In genomic region chr5:146833673-146834201, GRCm38 (mm10) we compare ENCODE assay signal across 8 mouse cellular contexts. TPM values are rescaled to one million over a fixed set of nuclear protein-coding genes. Genes with fewer than 3 reads are reported as not detected.
A peak's percentile ranks its signal among the peaks of the same experiment; 100 is the strongest.
DNase-seq lines count a peak whose midpoint lies in the region; ATAC-seq and TF ChIP-seq lines count a peak whose summit lies in the region.
"Had no signal": no experiment of that assay in that cellular context is flagged by ENCODE, and none has a peak within 500 bp of the region (broad histone marks: within the 10 kb centered on the region; RNA-seq: fewer than 3 reads in every experiment).

No protein-coding gene starts in this region.

- no peaks in the 10 kb centered on the region for H3K9me3 ChIP-seq in lung, postnatal 0 days (ENCODE audit: low read length)
- H3K9me3 ChIP-seq in forebrain, embryonic 11.5 days (ENCODE audit: control insufficient read depth, low read length): no peaks in the 10 kb centered on the region
- H3K9me3 ChIP-seq in limb, embryonic 12.5 days: no peaks in the 10 kb centered on the region

- peak overlapping the region; percentile 79 for H3K4me2 ChIP-seq in lung, postnatal 0 days (replicated peaks; ENCODE audit: low read depth, low read length)
- peak overlapping the region; percentile 92 for H3K4me2 ChIP-seq in forebrain, embryonic 11.5 days (ENCODE audit: low read depth, low read length, severe bottlenecking)
- peak overlapping the region; percentile 79 for H3K4me2 ChIP-seq in limb, embryonic 12.5 days

- intact Hi-C loops in gastrocnemius, postnatal 36 days (cut with DNase I): loop anchor here (2.0 kb wide), 1 partner anchor 39 kb away; the partner anchor contains the start of gene Usp12

- H3K4me1 ChIP-seq in lung, postnatal 0 days (ENCODE audit: insufficient read depth, low read depth, low read length): peaks cover 4% of the 10 kb centered on the region; the same call in 1 of the 2 replicates
- peaks cover 6% of the 10 kb centered on the region; the same call in 1 of the 2 replicates for H3K4me1 ChIP-seq in forebrain, embryonic 11.5 days (replicated peaks; ENCODE audit: control insufficient read depth, insufficient read depth, low read length)
- peaks cover 13% of the 10 kb centered on the region for H3K4me1 ChIP-seq in limb, embryonic 12.5 days (replicated peaks)
- peaks cover 3% of the 10 kb centered on the region; the same call in 1 of the 2 replicates for H3K4me1 ChIP-seq in small intestine, adult 2 months (ENCODE audit: control insufficient read depth, insufficient read depth, insufficient read length, low read length)

- no peaks in the 10 kb centered on the region for H3K27me3 ChIP-seq in lung, postnatal 0 days (replicated peaks; ENCODE audit: insufficient read depth, low read length)
- H3K27me3 ChIP-seq in forebrain, embryonic 11.5 days (ENCODE audit: control insufficient read depth, insufficient read depth, low read length): no peaks in the 10 kb centered on the region
- no peaks in the 10 kb centered on the region for H3K27me3 ChIP-seq in limb, embryonic 12.5 days
- no peaks in the 10 kb centered on the region for H3K27me3 ChIP-seq in small intestine, adult 2 months (ENCODE audit: control insufficient read depth, insufficient read depth, low read length)

- H3K4me3 ChIP-seq in lung, postnatal 0 days (ENCODE audit: low read depth, low read length): peak overlapping the region; percentile 73
- peak overlapping the region; percentile 77 for H3K4me3 ChIP-seq in forebrain, embryonic 11.5 days (ENCODE audit: low read depth, low read length)
- peak overlapping the region; percentile 93 for H3K4me3 ChIP-seq in limb, embryonic 12.5 days (replicated peaks)
- H3K4me3 ChIP-seq in small intestine, adult 2 months (ENCODE audit: low read depth, low read length): peak overlapping the region; percentile 72

- TF ChIP-seq CTCF in lung, postnatal 0 days (IDR thresholded peaks at IDR 0.05): no peak
- no peak for TF ChIP-seq CTCF in small intestine, adult 2 months (IDR thresholded peaks at IDR 0.05; ENCODE audit: extremely low read depth, insufficient read length, insufficient replicate concordance, low read depth, low read length)

- H3K27ac ChIP-seq in lung, postnatal 0 days (ENCODE audit: low read length): peak overlapping the region; percentile 77; the same call in 1 of the 2 replicates
- 0 out of 2 replicates have a peak overlapping the region, but pooled peaks have one; percentile 55 for H3K27ac ChIP-seq in forebrain, embryonic 11.5 days (ENCODE audit: low read depth, low read length)
- peak overlapping the region; percentile 83 for H3K27ac ChIP-seq in limb, embryonic 12.5 days
- H3K27ac ChIP-seq in small intestine, adult 2 months (ENCODE audit: insufficient read depth, low read depth, low read length): peak overlapping the region; percentile 71; the same call in 1 of the 2 replicates

- DNase-seq in lung, postnatal 0 days (ENCODE audit: low spot score): no peak
- DNase-seq in lung, postnatal 10 days: no peak
- DNase-seq in forebrain, embryonic 11.5 days (ENCODE audit: low spot score): no peak
- no peak for DNase-seq in layer of hippocampus, postnatal 25 days (ENCODE audit: extremely low spot score in 1 of 2, low spot score in 1 of 2)
- DNase-seq in gastrocnemius, postnatal 36 days: no peak
- DNase-seq: layer of hippocampus, adult 9-11 months had no signal

- TF ChIP-seq POLR2A in small intestine, adult 2 months (IDR thresholded peaks at IDR 0.05; ENCODE audit: low read depth, low read length): no peak

- H3K36me3 ChIP-seq in lung, postnatal 0 days (ENCODE audit: insufficient read depth, low read length): peaks cover 30% of the 10 kb centered on the region; the same call in 1 of the 2 replicates
- H3K36me3 ChIP-seq in forebrain, embryonic 11.5 days (ENCODE audit: control insufficient read depth, insufficient read depth, low read length): peaks cover 12% of the 10 kb centered on the region; the same call in 1 of the 2 replicates
- peaks cover 46% of the 10 kb centered on the region for H3K36me3 ChIP-seq in limb, embryonic 12.5 days
- peaks cover 32% of the 10 kb centered on the region for H3K36me3 ChIP-seq in small intestine, adult 2 months (ENCODE audit: control insufficient read depth, insufficient read depth, low read length)

- H3K9ac ChIP-seq in lung, postnatal 0 days (replicated peaks; ENCODE audit: low read depth): peak overlapping the region; percentile 84
- peak overlapping the region; percentile 96 for H3K9ac ChIP-seq in forebrain, embryonic 11.5 days (ENCODE audit: low read length)
- peak overlapping the region; percentile 98 for H3K9ac ChIP-seq in limb, embryonic 12.5 days (replicated peaks)

- WGBS in lung, postnatal 0 days: 6% methylated on average over 8 of the region's 8 CpGs
- 23% methylated on average over 8 of the region's 8 CpGs for WGBS in forebrain, embryonic 11.5 days
- 23% methylated on average over 8 of the region's 8 CpGs for WGBS in limb, embryonic 12.5 days
- WGBS in small intestine, adult 2 months: 7% methylated on average over 8 of the region's 8 CpGs

- no peak for TF ChIP-seq EP300 in lung, postnatal 0 days (IDR thresholded peaks at IDR 0.05)

- ATAC-seq in lung, postnatal 0 days: no peak
- no peak for ATAC-seq in forebrain, embryonic 11.5 days (replicated peaks; ENCODE audit: low FRiP score)
- no peak for ATAC-seq in limb, embryonic 12.5 days (ENCODE audit: insufficient number of reproducible peaks, insufficient read depth, low FRiP score, low TSS enrichment, low read depth)

RNA-seq across cellular contexts. Expression of gene Rpl21, which starts 1.0 kb away (rescaled TPM):
- 474 and 489 TPM in 2 replicates for polyA plus RNA-seq in lung, postnatal 0 days (2015; fragmentation: Nextera tagmentation; extraction: Ambion mirVana)
- 440 and 469 TPM in 2 replicates for polyA plus RNA-seq in forebrain, embryonic 11.5 days (2014; fragmentation: Nextera tagmentation; extraction: Ambion mirVana)
- polyA plus RNA-seq in limb, embryonic 12.5 days (2016; fragmentation: Nextera tagmentation; extraction: Ambion mirVana): 536 and 555 TPM in 2 replicates
- polyA plus RNA-seq in small intestine, adult 2 months (2012; rRNA removed): 15.6 and 16.3 TPM in 2 replicates
- total RNA-seq in layer of hippocampus, postnatal 25 days (2021): 100 to 1,000 TPM; 191 to 202 TPM
- 100 to 1,000 TPM; 104 to 128 TPM for total RNA-seq in gastrocnemius, postnatal 36 days (2021)

RNA-seq across cellular contexts. Expression of gene Rasl11a, which starts 11.1 kb away (rescaled TPM):
- polyA plus RNA-seq in lung, postnatal 0 days (2015; fragmentation: Nextera tagmentation; extraction: Ambion mirVana): 101 and 138 TPM in 2 replicates
- polyA plus RNA-seq in forebrain, embryonic 11.5 days (2014; fragmentation: Nextera tagmentation; extraction: Ambion mirVana): 24.8 and 28.6 TPM in 2 replicates
- 18.9 and 21.8 TPM in 2 replicates for polyA plus RNA-seq in limb, embryonic 12.5 days (2016; fragmentation: Nextera tagmentation; extraction: Ambion mirVana)
- 5.8 TPM in 2 replicates for polyA plus RNA-seq in small intestine, adult 2 months (2012; rRNA removed)
- total RNA-seq in layer of hippocampus, postnatal 25 days (2021): 10 to 100 TPM; 17.4 to 17.8 TPM
- 1 to 10 TPM; 1.4 to 1.5 TPM for total RNA-seq in gastrocnemius, postnatal 36 days (2021)

RNA-seq across cellular contexts. Expression of gene Usp12, which starts 38.9 kb away (rescaled TPM):
- polyA plus RNA-seq in lung, postnatal 0 days (2015; fragmentation: Nextera tagmentation; extraction: Ambion mirVana): 14.5 and 15.4 TPM in 2 replicates
- 10.4 and 13.1 TPM in 2 replicates for polyA plus RNA-seq in forebrain, embryonic 11.5 days (2014; fragmentation: Nextera tagmentation; extraction: Ambion mirVana)
- 15.2 and 15.4 TPM in 2 replicates for polyA plus RNA-seq in limb, embryonic 12.5 days (2016; fragmentation: Nextera tagmentation; extraction: Ambion mirVana)
- 5.8 and 16.7 TPM in 2 replicates for polyA plus RNA-seq in small intestine, adult 2 months (2012; rRNA removed)
- 10 to 100 TPM; 58.2 to 58.9 TPM for total RNA-seq in layer of hippocampus, postnatal 25 days (2021)
- total RNA-seq in gastrocnemius, postnatal 36 days (2021): 10 to 100 TPM; 15.9 to 16.8 TPM

Comparison
In these comparisons a context has a peak if more than half of its experiments do, and no peak if none do; other contexts are left out.
1. RNA of gene Rpl21, which starts 1.0 kb away (polyA plus RNA-seq): 536 to 555 TPM in limb, embryonic 12.5 days, 474 to 489 TPM in lung, postnatal 0 days and 440 to 469 TPM in forebrain, embryonic 11.5 days; 15.6 to 16.3 TPM in small intestine, adult 2 months; every median in the first group is over 10 times any median in the second.
2. Peak in every context shown above with its lines, with median percentiles within 50 percentile points of each other: H3K27ac ChIP-seq, H3K4me2 ChIP-seq, H3K4me3 ChIP-seq and H3K9ac ChIP-seq.